Mouse (Mus musculus) gastrocnemius, postnatal 4 days (tissue): ENCODE data around the gene Pbx4. TPM values are rescaled to one million over a fixed set of nuclear protein-coding genes. Genes with fewer than 3 reads are reported as not detected.

Source experiments
- DNase-seq, 2 experiments: peaks; one replicate each; pipeline ENCODE4 v3.0.0; 2021 to 2022; ENCODE audit warnings: low spot score in 2 of 2, mixed read lengths in 2 of 2
- total RNA-seq, 2 experiments: library from RNA; stranded (reverse); gene quantifications; 2 replicates each; pipeline ENCODE4 v1.2.3; 2021

The Pbx4 gene
- total RNA-seq, 2 experiments from 2014 or later = 1.4 to 1.9 TPM

DNA sequence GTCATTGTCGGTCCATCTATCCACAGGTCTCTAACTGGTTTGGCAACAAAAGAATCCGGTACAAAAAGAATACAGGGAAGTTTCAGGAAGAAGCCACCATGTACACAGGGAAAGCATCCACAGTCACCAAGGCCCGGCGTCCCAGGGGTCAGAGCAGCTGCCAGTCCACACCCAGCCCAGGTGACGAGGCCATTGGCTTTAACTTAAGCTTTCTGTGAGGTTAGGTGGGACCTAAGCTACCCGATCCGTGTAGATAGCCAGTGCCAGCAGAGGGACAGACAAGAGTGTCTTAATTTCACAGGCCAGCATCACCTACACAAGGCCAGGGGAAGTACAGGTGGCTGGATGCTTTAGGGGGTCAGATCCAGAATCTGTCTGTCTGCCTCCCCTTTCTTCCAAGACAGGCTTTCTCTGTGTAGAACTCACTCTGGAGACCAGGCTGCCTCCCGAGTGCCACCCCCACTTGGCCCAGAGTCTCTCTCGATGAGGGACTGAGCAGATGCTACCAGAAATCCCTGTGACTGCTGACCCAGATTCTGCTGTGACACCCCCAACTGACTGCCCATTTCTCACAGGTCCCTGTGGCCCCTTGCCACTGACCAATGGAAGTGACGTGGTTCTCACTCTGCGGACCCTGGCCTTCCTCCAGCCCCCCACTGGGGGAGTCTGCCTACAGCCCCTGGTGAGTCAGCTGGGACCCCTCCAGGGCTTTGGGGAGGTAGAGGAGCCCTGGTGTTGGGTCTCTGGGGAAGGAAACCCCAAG lies 37.9 kb downstream of the Pbx4 start:
- DNase-seq = no peak

DNA sequence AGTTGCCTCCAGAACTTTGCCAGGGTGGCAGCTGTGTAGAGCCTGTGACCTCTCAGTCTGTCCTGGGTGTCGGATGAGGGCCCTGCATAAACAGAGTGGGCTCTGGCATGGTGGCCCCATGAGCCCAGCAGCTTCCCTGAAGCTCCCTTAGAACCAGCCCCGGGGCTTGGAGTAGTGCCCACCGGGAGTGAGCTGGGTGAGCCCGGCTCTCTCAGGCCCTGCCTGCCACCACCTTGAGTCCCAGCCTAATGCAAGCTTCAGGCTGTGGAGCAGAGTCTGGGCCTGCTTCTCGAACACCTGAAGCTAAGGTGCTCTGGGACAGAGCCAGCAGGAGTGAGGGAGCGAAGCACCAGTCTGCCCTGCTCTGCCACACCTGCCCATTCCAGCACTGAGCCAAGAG lies 38.6 kb downstream of the Pbx4 start:
- no peak for DNase-seq

DNA sequence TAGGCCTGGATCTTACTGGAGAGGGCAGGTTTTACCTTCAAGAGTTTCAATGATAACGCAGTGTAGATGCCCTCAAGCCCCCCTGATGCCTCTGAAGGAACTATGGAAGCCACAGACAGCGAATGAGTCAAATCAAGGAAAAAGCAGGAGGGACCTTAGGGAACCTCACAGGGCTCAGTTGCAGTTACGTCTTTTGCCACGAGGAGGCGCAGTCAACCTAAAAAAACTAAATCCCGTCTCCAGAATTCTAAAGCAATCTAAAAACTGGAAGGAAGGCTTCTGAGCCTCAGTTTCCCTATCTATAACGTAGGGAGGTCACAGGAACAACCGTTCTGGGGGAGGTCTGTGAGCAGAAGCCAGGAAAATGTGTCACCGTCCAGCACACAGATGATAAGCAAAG lies 41.9 kb downstream of the Pbx4 start:
- peak in 1 of 2 experiments; percentile 59 for DNase-seq

DNA sequence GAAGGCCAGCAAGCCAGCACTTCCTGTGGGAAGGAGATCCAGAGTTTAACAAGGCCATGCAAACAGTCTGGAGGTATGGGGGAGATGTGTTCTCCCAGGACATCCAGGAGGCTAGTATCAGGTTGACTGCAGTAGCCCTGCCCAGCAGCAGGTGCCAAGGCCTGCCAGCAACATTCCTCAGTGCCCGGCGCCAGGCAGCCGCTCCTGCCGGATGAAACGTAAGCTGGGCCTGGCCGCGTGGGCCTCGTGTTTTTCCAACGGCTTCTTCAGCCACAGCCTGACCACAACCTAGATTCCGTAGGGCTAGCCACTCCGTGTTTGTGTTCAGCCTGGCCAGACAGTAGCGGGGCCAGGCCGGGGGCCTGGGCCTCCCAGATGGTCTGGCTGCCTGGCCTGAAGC lies 42.4 kb downstream of the Pbx4 start:
- DNase-seq = peak in 1 of 2 experiments; percentile 41

DNA sequence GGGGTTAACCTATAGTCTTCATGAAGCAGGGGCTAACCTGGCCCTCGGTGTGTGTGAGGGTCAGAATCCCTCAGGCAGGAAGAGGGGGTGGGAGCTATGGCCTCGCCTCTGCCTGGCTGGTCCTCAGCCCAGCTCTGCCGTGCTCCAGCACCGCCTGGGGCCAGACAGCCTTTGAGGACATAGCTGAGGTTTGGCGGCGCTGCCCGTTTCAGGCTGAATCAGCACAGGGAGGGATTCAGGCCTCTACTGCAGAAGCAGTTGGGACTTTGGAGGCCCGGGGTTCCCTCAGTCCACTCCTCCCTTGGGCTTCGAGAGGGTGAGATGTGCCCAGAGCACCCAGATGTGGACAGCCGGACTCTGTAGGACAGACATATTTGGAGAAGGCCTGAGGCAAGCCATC lies 43.8 kb downstream of the Pbx4 start:
- peak in 1 of 2 experiments; percentile 36 for DNase-seq

DNA sequence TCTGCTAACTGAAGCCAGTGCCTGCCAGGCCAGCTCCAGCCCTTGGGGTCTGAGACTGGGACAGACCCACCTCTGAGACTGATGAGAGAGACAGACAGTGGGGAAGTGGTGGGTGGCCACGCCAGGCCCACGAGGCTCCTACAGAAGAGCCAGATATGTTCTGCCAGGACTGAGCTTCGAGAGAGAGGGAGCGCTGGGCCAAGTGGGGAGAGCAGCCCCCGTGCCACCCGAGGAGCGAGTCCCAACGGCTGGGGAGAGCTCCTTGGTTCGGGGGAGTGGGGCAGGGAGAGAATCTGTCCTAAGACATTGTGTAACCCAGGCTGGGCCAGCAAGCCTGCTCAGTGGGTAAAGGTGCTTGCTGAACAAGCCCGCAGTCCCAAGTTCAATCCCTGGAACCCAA lies 44.7 kb downstream of the Pbx4 start:
- DNase-seq = no peak

DNA sequence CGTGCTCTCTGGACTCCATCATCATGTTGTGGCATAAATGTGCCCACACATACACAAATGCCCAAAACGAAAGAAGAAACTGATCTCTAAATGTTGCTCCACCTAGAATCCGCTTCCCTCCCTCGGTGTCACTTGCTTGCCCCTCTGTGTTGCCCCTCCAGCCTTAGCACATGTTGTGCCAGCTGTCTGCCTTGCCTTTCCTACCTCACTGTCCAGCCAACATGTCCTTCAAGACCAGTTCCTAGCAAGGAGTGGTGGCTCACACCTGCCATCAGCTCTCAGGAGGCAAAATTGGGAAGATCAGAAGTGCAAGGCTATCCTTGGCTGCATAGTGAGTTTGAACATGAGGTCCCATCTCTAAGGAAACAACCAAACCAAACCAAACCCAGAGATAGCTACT lies 45.1 kb downstream of the Pbx4 start:
- DNase-seq = no peak

DNA sequence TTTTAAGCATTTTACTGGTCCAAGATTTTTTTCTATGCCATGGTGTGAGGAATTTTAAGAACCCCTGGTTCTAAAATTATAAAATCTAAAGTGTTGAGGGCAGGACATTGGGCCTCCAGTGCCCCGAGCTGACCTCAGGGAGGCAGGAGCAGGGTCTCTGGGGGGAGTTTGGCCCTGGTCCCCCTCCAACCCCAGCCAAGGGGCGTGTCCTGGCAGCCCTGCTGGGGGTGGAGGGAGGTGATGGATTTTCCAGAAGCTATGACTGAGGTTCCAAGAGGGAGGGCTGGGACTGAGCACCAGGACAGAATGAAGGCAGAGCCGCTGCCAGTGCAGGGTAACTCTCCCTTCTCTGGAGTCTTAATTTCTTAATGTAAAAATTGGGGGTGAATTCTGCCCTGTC lies 45.7 kb downstream of the Pbx4 start:
- DNase-seq = peak in 1 of 2 experiments; percentile 38

DNA sequence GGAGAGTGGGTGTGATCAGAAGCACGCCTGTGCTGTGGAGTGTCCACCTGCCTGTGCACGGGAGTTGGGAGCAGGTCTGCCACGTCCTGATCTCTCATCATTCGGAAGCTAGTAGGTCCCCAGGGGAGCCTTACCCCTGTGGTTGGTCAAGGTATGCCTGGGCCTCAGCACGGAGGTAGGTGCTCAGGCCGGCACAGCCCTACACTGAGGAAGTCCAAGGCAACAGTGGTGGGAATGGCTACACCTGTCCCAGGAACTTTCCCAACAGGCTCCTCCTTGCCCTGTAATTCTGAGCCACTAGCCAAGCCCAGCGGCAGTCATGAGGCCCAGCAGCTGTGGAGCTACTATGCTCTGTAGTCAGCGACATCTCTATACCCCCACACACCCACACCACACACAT lies 47.4 kb downstream of the Pbx4 start:
- DNase-seq = no peak

DNA sequence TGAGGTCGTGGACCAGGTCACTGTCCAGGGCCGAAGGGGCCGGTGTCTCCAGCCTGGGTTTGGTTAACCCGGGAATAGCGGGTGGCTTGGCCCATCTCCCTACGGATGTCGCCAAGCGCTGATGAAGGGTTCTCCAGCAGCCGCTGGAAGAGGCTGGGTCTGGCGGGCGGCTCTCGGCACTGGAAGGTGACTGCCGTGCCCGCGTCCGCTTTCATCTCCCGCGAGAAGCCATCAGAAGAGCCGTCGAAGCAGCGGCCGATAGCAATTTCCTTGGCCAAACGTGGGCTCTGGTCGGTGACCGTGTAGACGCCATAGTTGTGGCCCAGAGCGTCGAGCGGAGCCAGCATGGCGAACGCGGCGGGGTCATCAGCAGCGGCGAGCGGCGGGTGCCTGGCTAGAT lies 48.5 kb downstream of the Pbx4 start:
- no peak for DNase-seq

DNA sequence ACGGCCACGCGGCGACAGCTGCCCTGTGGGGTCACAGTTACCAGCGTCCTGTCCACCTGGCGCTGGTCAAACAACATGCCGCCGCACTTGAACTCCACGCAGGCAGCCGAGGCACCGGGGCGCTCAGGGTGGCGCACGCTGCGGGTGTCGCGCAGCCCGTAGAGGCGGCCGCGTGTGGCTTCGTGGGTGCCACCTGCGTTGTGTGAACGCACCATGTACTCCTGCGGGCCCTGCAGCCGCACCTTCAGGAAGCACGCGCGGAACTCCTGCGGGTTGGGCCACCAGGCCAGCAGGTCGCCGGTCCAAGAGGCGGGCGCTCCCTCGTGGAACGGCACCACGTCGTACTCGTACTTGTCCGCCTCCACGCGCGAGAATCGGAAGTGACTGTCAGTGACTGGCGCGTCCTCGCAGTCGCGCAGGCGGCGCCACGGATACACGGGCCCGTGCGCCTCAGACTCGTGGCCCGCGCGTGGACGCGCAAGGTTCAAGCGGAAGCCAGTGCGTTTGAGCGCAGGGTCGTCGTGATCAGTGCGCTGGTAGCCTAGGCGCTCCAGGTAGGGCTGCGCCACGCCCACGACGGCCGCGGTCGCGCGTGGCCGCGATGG lies 49.1 kb downstream of the Pbx4 start:
- DNase-seq = no peak

DNA sequence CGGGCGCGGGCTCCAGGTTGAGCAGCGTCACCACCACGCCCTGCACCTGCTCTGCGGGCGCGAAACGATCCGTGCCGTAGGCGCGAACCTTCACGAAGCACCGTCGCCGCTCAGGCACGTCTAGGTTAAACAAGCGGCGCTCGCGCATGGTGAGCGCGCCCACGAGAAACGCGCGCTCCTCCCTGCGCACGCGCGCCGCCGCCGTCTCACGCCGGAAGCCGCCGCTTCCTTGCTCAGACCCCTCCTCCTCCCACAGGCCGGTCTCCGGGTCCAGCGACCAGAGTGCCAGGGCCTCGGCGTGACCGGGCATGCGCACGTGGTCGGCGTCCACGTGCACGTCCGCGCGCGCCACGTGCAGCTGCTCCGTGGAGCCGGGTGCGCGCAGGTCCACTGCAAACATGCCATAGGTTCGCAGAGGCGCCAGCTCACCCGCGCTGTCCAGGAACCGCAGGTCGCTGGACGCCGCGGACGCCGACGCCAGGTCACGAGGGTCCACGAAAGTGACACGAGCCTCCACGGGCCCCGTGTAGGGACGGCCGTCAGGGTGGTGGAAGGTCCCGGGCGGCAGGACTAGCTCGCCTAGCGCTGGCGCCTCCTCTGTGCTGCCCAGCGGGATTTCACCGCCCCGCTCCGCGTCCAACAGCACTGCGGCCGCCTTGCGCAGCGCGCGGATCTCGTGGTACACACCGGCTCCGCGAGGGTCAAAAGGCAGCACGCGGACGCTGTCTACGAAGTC lies 49.9 kb downstream of the Pbx4 start:
- DNase-seq = peak in 1 of 2 experiments; percentile 71

DNA sequence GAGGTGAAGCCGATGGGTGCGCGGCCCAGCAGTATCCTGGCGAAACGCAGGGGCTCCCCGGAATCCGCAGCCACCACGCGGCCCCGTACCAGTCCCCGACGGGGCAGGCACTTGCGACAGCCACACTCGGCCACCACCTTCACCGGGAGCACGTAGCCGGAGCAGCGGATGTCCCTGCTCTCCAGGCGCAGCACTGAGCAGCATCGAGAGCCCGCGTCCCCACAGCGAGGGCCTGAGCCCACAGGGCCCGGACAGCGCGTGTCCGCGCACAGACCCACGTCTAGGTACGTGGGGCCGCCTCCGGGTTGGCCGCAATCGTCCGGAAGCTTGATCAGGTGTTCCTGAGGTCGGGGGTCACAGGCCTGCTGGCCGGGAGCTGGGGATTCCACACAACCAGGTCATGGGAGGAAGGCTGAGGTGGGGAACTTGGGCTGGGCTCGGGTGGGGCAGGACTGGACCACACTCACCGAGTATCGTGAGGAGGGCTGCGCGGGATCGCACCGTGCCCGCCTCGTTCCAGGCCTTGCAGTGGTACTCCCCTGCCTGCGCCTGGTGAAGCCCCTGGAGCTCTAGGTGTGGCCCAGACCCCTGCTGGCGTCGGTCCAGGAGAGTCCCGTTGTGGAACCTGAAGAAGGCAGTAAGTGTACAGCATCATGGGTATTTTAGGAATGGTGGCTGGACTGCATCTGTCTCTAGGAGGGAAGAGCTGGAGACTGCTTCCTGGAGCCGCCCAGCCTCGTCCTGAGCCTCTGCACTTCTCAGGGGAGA lies 50.7 kb downstream of the Pbx4 start:
- DNase-seq = no peak

DNA sequence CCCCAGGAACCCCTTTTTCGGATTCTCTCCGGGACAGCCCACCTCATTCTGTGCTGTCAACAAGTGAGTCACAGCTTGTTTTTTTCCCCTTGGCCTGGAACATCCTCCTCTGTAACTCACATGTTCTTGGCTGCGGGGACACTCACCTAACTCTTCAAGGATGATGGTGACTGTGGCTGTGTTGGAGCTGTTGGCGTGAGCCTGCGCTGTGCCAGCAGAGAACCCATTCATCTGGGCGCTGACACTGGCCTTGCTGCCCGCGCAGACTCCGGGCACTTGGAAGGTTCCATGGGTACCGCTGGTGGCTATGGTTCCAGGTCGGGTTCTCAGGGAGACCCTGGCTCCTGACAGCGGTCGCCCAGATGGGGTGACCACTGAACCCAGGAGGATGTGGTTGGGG lies 51.9 kb downstream of the Pbx4 start:
- no peak for DNase-seq

DNA sequence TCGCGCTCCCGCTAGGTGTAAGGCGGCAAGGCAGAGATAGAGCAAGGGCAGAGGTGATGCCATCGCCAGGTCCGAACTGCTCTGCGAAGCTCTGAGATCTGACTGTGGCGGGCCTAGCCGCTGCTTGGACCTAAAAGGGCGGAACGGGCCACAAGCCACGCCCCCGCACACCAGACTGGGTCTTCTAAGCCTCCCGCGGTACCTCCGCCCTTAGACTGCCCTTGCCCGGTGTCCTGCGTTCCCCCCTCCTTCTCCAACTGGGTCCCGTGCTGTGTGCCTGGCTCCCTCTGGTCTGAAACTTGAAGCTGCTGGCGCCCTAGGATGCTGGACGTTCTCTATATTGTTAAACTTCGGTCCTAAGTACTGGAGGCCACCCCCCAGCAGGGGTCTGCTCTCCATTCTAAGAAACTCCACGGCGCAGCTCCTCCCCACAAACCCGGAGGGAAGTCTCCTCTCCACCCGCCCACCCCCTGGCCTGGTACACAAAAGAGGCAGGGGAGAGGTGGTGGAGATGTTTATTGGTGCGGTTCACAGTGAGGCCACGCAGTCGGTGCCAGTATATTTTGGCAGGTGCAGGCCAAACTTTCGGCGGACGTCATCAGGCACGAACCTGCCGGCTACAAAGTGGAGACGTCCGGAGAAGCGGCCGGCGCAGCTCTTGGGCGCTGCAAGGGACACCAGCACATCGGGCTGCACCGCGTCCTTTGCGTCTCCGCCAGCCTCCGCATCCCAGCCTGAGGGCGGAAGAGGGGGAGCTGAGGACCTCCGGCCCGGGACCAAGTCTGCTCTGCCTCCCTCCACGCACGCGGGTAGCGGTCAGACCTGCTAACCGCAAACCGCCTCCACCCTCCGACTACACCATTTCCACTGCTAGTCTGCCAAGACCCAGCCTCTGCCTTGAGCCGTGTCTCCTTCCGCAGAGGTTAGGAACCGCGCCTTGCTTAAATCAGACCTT lies 55.3 kb downstream of the Pbx4 start, which contains the start of gene Cilp2:
Gene Cilp2, minus strand, starts transcription at position 399 of the 955 bp plus-strand sequence.
- peak in 1 of 2 experiments; percentile 54 for DNase-seq

DNA sequence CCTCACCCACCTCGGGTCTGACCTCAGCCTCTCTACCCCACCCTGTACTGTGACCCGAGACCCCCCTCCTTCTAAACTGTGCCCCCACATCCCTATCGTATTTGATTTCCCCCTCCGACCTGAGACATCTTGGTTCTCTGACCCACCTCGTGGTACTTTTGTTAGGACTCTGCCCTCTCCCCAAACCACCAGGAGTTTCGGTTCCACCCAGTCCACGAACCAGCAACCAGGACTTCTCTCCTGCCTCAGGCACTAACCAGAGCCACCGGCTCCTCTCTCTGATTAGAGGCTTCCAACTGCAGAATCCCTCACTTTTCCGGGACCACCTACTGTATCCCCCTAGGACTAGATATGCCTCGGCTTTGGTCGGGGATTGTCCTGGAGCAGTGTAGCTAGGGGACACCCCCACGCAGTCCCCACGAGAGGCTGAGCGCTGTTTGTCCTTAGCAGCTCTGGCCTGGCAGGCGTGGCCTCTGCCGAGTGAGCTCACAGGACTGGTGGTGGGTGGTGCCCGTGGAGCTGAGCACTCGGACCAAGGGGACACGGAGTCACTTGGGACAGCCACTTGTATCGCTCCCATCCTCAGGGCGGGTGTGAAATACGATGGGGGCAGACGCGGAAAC lies 56.1 kb downstream of the Pbx4 start:
- no peak for DNase-seq

DNA sequence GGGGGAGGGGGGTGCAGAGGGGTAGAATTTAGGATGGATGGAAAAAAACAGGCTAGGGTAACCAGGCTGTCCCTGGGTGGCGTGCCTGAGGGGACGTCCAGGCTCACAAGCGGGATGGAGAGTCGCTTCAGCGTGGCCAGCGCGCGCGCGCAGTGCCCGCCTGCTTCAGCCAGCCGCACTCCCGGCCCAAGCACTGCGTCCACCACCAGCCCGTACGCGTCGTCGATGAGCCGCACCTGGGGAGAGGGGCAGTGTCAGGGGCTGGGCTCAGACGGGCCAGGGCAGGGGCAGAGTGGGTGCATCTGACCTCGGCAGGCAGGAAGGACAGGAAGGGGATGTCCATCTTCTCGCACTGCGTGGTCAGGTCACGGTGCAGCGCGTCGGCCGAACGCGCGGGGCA lies 56.6 kb downstream of the Pbx4 start:
- no peak for DNase-seq

DNA sequence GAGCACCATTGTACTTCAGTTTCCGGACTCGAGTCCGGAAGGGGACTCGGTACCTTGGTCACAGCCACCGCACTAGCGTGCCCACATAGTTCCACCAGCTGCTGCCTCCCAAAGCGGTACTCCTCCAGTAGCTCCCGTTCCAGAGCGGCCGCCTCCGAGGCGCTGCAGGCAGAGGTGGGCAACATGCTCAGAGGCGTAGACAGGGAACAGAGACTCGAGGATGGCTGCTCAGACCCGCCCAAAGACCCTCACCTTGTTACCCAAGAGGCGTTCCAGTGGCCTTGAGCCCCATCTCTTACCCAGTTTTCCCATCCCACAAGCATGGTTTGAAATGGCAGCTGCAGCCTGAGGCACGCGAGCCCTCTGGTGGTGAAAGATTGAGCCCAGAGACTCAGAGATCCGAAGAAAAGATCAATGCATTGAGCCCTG lies 58.5 kb downstream of the Pbx4 start:
- peak in 1 of 2 experiments; percentile 59 for DNase-seq

DNA sequence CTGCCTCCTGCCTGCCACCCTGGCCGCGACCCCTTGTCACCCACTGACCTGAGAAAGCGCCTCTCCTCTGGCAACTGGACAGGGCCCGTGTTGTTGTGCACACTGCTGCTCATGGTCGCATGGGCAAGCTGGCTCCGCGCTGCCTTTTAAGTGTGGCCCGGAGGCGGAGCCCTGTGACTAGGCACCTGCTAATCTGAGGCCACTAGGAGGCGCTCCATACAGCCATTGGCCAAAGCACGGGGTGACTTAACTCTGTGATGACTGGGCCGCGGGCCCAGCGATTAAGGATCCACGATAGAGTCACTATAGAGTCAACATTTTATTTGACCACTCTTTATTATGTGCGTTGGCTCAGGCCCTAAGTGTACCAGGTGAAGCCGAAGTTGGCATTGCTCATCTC lies 61.6 kb downstream of the Pbx4 start:
- peak in 1 of 2 experiments; percentile 74 for DNase-seq
